Mouse (Mus musculus) urinary bladder, adult 2 months (tissue): Measurements from ENCODE around the gene Thra. TPM values are rescaled to one million over a fixed set of nuclear protein-coding genes. Genes with fewer than 3 reads are reported as not detected.

Source experiments
- DNase-seq: peaks from one replicate; pipeline ENCODE4 v3.0.0; 2022; ENCODE audit warnings: low spot score
- polyA plus RNA-seq: library from polyadenylated mRNA; depleted of rRNA; stranded (reverse); fragments of >200 nt; gene quantifications from 2 replicates; pipeline ENCODE4 v1.2.3, GENCODE M21; 2012

Thra gene
- polyA plus RNA-seq, 1 experiment = 62.2 TPM

GRCm38 (mm10) chr11:98744456-98745019 lies 4.1 kb downstream of the Thra start:
- DNase-seq = no peak

DNA sequence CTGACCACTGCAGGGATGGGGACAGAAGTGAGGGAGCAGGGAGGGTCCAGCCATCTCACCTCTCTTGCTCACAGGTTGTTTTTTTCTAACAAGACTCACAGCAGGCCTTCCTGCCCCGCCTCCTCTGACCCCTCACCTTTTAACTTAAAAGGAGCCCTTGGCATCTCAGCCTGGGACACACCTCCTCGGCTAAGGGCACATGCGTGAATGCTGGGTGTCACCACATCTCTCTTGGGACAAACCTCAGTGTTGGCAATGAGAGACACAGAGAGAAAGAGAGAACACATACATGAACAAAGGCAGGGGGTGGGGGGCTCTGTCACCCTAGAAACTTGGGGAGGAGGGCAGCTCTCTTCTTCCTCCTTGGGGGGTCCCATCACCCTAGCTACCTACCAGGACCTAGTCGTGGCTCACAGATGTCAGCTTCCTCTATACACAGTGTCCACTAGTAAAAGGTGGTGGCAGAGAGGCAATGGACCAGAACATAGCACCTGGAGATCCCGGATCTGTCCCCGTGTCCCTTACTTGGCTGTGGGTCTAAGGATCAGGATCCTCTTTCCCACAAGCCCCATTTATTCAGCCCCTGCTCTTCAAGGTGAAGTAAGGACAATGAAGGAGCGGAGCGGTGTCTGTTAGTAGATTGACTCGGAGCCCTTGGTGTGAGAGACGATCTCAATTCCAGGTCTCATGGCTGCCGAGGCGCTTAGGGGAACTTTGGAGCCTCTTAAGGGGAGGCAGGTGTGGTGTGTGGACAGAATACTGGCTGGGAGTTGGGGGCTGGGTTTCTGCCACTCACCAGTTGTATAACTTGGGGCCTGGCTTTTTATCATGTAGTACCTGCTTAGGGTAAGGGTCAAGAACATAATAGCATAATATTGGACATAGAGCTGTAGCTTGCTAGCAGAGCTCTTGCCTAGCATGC lies 5.8 kb downstream of the Thra start:
- DNase-seq = no peak

GRCm38 (mm10) chr11:98746855-98747693 lies 6.6 kb downstream of the Thra start:
- peak; percentile 55 for DNase-seq

DNA sequence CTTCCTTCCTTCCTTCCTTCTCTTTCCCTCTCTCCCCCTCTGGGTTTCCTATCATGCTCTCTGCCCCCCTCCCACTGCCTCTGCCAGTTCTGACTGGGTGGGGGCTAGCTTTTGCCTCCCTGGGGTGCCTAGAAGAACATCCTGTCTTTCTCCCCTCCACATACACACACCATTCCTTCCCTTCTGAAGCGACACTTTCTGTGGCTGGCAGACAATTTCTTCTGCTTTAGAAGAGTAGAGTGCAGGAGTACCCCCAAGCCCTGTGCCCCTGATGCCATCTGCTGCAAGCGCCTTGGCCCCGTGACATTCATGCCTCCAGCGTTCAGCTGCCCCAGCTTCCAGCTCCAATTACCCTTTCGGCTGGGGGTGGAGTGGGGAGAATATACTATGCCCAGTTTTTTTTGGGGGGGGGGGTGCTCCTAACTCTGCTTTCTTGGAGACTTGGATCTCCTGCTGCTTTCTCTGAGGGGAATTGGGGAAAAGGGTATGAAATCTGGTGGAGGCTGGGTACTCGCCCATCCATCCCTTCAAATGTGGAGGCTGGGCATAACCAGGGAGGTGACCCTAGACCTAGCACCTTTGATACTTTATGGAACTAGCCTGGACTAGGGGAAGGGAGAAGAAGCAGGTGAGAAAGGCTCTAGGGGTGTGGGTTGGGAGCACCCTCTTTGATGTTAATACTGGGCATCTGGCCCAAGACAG lies 7.5 kb downstream of the Thra start:
- DNase-seq = peak; percentile 20

- DNase-seq = peak; percentile 52
Observed at GRCm38 (mm10) chr11:98748506-98749416, 8.3 kb downstream of the Thra start.

GRCm38 (mm10) chr11:98749716-98750115 lies 9.3 kb downstream of the Thra start:
- DNase-seq = peak; percentile 23

DNA sequence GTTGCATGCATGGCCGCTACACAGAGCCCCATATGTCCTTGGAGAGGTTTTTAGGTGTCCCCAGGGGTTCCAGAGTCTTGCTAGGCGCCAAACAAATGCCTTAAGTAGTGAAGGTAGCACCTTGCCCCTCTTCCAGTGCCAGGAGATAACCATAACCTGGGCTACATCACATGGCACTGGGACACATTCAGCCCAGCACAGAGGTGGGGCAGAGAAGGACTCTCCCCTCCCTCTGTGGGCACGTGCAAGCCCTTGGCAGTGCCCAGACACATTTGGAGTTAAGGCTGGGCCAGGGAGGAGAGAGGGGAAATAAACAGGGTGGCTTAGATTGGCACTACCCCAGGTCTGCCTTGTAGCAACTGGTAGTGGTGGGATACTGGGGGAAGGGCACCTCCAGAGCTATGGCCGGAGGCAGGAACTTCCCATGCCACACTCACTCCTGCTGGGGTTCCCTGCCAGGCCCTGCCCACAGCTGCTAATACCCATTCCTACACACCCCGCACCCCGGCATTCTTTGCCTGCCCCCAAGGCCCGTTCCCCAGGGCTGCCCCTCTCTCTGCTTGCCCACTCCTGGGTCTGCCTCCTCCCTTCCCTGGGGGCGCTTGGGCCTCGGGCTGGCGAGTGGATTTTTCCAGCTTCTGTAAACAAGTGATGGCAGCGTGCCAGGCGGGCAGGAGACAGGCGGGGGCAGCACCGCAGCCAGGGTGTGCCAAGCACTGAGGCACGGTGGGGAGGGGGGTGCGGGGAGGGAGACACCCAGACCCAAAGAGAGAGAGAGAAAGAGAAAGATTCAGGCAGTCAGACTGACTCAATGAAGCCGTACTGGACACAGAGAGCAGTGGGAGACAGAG lies 10.1 kb downstream of the Thra start:
- peak; percentile 77 for DNase-seq

DNA sequence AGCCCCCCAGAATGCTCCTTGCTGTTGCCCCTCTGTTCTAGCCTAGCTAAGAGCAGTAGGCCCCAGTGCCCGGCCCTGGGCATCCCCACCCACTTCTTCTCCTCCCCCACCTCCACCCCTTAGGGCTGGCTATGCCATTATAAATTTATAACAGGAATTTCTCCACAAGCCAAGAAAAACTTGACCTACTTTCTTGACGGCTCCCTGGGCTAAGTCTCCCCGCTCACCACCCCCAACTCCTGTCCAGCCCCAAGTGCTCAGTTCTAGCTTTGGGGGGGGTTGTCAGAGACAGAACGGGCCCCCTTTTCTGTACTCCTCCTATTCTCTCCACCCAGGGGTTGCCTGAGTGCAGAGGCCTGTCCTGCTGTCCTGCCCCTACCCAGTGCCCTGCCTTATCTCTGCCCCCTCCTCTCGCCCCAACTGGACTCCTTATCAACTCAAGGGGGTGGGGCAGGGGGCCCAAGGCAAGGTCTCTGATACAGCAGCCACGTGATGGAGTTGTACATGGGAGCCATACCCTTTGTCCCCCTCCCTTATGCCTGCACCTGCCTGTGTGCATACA lies 10.9 kb downstream of the Thra start:
- DNase-seq = peak; percentile 31

- DNase-seq = peak; percentile 19
Observed at GRCm38 (mm10) chr11:98752562-98753140, 12.2 kb downstream of the Thra start.

- no peak for DNase-seq
Observed at GRCm38 (mm10) chr11:98753264-98753663, 12.8 kb downstream of the Thra start.

GRCm38 (mm10) chr11:98754151-98754620 lies 13.7 kb downstream of the Thra start:
- DNase-seq = peak; percentile 21

GRCm38 (mm10) chr11:98754621-98755181 lies 14.3 kb downstream of the Thra start:
- peak; percentile 56 for DNase-seq

DNA sequence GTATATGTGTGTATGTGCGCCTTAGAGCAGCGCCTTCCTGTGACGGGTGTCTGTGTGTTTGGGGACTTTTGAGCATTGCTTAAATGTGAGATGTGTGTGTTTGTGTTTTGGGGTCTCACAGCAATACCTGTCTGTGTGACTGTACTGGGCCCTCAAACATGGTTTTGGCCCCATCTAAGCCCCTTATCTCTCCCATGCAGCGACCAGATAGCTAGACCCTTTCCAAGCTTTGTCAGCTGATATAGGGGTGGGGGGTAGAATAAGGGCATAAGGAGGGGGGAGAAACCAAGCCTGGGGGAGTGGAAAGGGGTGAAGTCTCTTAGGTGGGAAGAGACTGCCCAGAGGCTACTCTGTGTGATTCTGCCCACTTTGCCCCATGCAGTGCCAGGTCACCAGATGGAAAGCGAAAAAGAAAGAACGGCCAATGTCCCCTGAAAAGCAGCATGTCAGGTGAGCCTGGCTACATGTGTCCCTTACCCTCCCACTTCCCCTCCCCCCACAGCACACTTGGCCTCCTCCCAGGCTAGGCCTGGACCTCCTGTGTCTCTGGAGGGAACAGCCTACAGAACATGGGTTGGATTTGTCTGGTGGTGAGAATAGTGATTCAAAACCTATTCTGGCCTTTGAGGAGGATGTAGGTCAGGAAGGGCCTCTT lies 15.4 kb downstream of the Thra start:
- DNase-seq = no peak

DNA sequence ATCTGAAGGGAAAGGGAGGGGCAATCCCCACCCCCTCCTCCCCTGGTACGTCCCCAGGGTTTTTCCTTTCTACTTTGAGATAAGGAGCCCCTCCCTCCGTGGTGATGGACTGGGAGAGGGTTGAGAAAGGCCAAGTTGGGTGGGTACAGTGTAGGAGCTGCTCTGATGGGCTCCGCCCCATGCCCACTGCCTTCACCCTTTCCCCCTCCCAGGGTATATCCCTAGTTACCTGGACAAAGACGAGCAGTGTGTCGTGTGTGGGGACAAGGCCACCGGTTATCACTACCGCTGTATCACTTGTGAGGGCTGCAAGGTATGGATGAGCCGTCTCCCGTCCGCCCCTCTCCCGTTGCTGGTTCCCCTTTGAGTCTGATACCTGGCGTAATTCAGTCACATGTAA lies 16.3 kb downstream of the Thra start:
- DNase-seq = no peak

GRCm38 (mm10) chr11:98761939-98762338 lies 21.5 kb downstream of the Thra start:
- no peak for DNase-seq

DNA sequence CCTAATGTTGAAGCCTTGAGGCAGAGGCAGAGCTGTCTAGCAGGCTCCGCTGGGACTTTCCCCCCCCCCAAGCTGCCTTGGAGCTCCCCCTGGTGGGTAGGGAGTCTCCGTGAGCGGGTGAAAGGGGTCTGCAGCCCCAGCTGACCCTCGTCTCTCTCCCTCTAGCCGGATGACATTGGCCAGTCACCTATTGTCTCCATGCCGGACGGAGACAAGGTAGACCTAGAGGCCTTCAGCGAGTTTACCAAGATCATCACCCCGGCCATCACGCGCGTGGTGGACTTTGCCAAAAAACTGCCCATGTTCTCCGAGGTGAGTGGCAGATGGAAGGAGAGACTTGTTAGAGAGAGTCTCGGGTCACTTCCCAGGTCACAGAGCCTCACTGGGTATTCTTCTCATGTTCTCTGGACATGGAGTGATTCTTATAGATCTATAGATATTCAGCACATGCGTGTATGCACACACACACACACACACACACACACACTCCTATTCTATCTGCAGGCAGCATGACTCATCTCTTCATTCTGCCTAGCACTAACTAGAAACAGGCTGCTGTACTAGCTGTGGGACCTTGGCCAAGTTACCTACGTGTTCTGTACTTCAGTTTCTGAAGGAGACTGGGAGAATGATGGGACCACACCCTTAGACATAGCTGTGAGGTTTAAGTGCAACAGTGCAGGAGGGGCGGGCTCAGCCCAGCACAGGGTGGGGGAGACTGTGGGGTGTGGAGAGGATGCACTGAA lies 22.5 kb downstream of the Thra start:
- DNase-seq = no peak

GRCm38 (mm10) chr11:98763502-98763861 lies 23.0 kb downstream of the Thra start:
- DNase-seq = no peak
